Comparison of ENCODE assay signal across 23 mouse cellular contexts in the genomic region with DNA sequence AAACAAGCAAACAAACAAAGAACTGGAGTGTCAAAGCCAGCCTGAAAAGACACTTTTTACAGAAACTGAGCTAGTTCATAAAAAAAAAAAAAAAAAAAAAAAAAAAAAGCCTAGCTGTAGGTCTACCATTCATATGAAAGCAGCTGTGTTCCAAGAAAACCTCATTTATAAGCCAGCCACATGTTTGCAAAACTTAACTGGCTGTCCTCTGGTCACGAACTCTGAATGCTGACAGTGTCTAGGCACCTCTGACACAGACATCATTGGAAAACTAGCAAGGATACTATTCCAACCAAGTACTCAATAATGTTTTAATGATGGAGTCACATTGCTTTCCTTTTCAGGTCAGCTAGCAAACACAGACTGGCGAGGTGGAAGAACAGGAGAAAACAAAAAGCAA.
DNase-seq lines count a peak whose midpoint lies in the region; ATAC-seq and TF ChIP-seq lines count a peak whose summit lies in the region.
"Had no signal": no experiment of that assay in that cellular context is flagged by ENCODE, and none has a peak within 500 bp of the region (broad histone marks: within the 10 kb centered on the region; RNA-seq: fewer than 3 reads in every experiment).

No protein-coding gene starts in this region.

- peaks cover 7% of the 10 kb centered on the region; the same call in 1 of the 2 replicates for H3K4me1 ChIP-seq in limb, embryonic 12.5 days (replicated peaks)
- no peaks in the 10 kb centered on the region for H3K4me1 ChIP-seq in limb, embryonic 14.5 days (ENCODE audit: control insufficient read depth, insufficient read depth, low read length)
- H3K4me1 ChIP-seq in midbrain, embryonic 10.5 days = no peaks in the 10 kb centered on the region
- H3K4me1 ChIP-seq: embryonic facial prominence, embryonic 13.5 days; embryonic facial prominence, embryonic 15.5 days; forebrain, embryonic 10.5 days; forebrain, embryonic 12.5 days had no signal

- no peak for TF ChIP-seq POLR2A in limb, embryonic 14.5 days (IDR thresholded peaks at IDR 0.05; ENCODE audit: borderline replicate concordance, extremely low read depth, insufficient read depth, insufficient read length)

- no peak overlapping the region for H3K27ac ChIP-seq in limb, embryonic 12.5 days
- H3K27ac ChIP-seq in limb, embryonic 14.5 days (replicated peaks; ENCODE audit: low read depth, low read length) = peak overlapping the region; percentile 43; the same call in 1 of the 2 replicates
- H3K27ac ChIP-seq in midbrain, embryonic 10.5 days (replicated peaks) = no peak overlapping the region
- H3K27ac ChIP-seq: embryonic facial prominence, embryonic 13.5 days; embryonic facial prominence, embryonic 15.5 days; forebrain, embryonic 10.5 days; forebrain, embryonic 12.5 days had no signal

- H3K9me3 ChIP-seq in limb, embryonic 12.5 days = no peaks in the 10 kb centered on the region
- H3K9me3 ChIP-seq in limb, embryonic 14.5 days (ENCODE audit: control insufficient read depth, low read length) = no peaks in the 10 kb centered on the region
- no peaks in the 10 kb centered on the region for H3K9me3 ChIP-seq in midbrain, embryonic 10.5 days (replicated peaks)
- H3K9me3 ChIP-seq: embryonic facial prominence, embryonic 13.5 days; embryonic facial prominence, embryonic 15.5 days; forebrain, embryonic 10.5 days; forebrain, embryonic 12.5 days had no signal

- WGBS in limb, embryonic 12.5 days = 27% methylated on average over 2 of the region's 2 CpGs
- 17% methylated on average over 2 of the region's 2 CpGs for WGBS in limb, embryonic 14.5 days
- WGBS in midbrain, embryonic 10.5 days = 54% methylated on average over 2 of the region's 2 CpGs

- peak; percentile 1 for DNase-seq in retina, postnatal 1 day
- no peak for DNase-seq in retina, embryonic 14.5 days (ENCODE audit: low spot score)
- DNase-seq in limb, embryonic 14.5 days (ENCODE audit: low spot score) = no peak
- no peak for DNase-seq in gastrocnemius, postnatal 14 days
- DNase-seq in midbrain, embryonic 10.5 days (ENCODE audit: low spot score) = no peak
- DNase-seq: adrenal gland, adult 8-10 months; adrenal gland, postnatal 14 days; adrenal gland, postnatal 36 days; cerebellum, adult 11 months; cerebellum, adult 18-20 months; cerebellum, adult 8-10 months; cerebellum, adult 9-11 months; cerebellum, postnatal 14 days; cerebellum, postnatal 36 days; embryo, embryonic 11 days had no signal

- H3K4me2 ChIP-seq in limb, embryonic 12.5 days = no peak overlapping the region
- H3K4me2 ChIP-seq in limb, embryonic 14.5 days (replicated peaks; ENCODE audit: low read depth, low read length, severe bottlenecking) = no peak overlapping the region
- H3K4me2 ChIP-seq: embryonic facial prominence, embryonic 13.5 days; embryonic facial prominence, embryonic 15.5 days; forebrain, embryonic 12.5 days had no signal

- intact Hi-C loops in gastrocnemius, postnatal 14 days (cut with DNase I; ENCODE audit: low total_unique reads) = no loop called here

- H3K4me3 ChIP-seq in limb, embryonic 12.5 days (replicated peaks) = no peak overlapping the region
- H3K4me3 ChIP-seq in limb, embryonic 14.5 days (replicated peaks; ENCODE audit: low read length) = no peak overlapping the region
- H3K4me3 ChIP-seq in midbrain, embryonic 10.5 days = no peak overlapping the region
- H3K4me3 ChIP-seq: embryonic facial prominence, embryonic 13.5 days; embryonic facial prominence, embryonic 15.5 days; erythroblast, embryonic 14.5 days; forebrain, embryonic 10.5 days; forebrain, embryonic 12.5 days had no signal

- peak; percentile 68; the same call in 1 of the 2 replicates for ATAC-seq in limb, embryonic 12.5 days (ENCODE audit: insufficient number of reproducible peaks, insufficient read depth, low FRiP score, low TSS enrichment, low read depth)
- ATAC-seq in limb, embryonic 14.5 days (ENCODE audit: low FRiP score, low read depth) = peak; percentile 62; the same call in 1 of the 2 replicates
- ATAC-seq: forebrain, embryonic 14.5 days; forebrain, embryonic 16.5 days had no signal

- H3K27me3 ChIP-seq in limb, embryonic 12.5 days = no peaks in the 10 kb centered on the region
- H3K27me3 ChIP-seq in limb, embryonic 14.5 days (ENCODE audit: control insufficient read depth, insufficient read depth, low read length) = no peaks in the 10 kb centered on the region
- H3K27me3 ChIP-seq in midbrain, embryonic 10.5 days (ENCODE audit: low read depth, poor library complexity, severe bottlenecking) = no peaks in the 10 kb centered on the region
- H3K27me3 ChIP-seq: embryonic facial prominence, embryonic 13.5 days; embryonic facial prominence, embryonic 15.5 days; forebrain, embryonic 12.5 days had no signal

- H3K36me3 ChIP-seq in limb, embryonic 12.5 days = no peaks in the 10 kb centered on the region
- H3K36me3 ChIP-seq in limb, embryonic 14.5 days (ENCODE audit: control insufficient read depth, insufficient read depth, low read length) = no peaks in the 10 kb centered on the region
- no peaks in the 10 kb centered on the region for H3K36me3 ChIP-seq in midbrain, embryonic 10.5 days
- H3K36me3 ChIP-seq: embryonic facial prominence, embryonic 13.5 days; embryonic facial prominence, embryonic 15.5 days; forebrain, embryonic 10.5 days; forebrain, embryonic 12.5 days had no signal

- H3K9ac ChIP-seq in limb, embryonic 12.5 days (replicated peaks) = no peak overlapping the region
- no peak overlapping the region for H3K9ac ChIP-seq in limb, embryonic 14.5 days (ENCODE audit: low read depth, low read length, severe bottlenecking)
- H3K9ac ChIP-seq: embryonic facial prominence, embryonic 13.5 days; embryonic facial prominence, embryonic 15.5 days; forebrain, embryonic 12.5 days had no signal
